ENCODE assay signal across 16 mouse cellular contexts in genomic region chr12:11311106-11311505, GRCm38 (mm10).
"Had no signal": no experiment of that assay in that cellular context is flagged by ENCODE, and none has a peak within 500 bp of the region (broad histone marks: within the 10 kb centered on the region; RNA-seq: fewer than 3 reads in every experiment).

No protein-coding gene starts in this region.

- H3K4me1 ChIP-seq: neural tube, embryonic 13.5 days; neural tube, embryonic 15.5 days; stomach, embryonic 15.5 days had no signal

- H3K4me2 ChIP-seq: neural tube, embryonic 13.5 days; neural tube, embryonic 15.5 days; stomach, embryonic 15.5 days had no signal

- H3K4me3 ChIP-seq: neural tube, embryonic 13.5 days; neural tube, embryonic 15.5 days; stomach, embryonic 15.5 days had no signal

- H3K27ac ChIP-seq: neural tube, embryonic 13.5 days; neural tube, embryonic 15.5 days; stomach, embryonic 15.5 days; stomach, postnatal 0 days had no signal

- H3K9me3 ChIP-seq: neural tube, embryonic 13.5 days; neural tube, embryonic 15.5 days; stomach, embryonic 15.5 days had no signal

- H3K9ac ChIP-seq: neural tube, embryonic 13.5 days; neural tube, embryonic 15.5 days; stomach, embryonic 15.5 days had no signal

- DNase-seq: retina, postnatal 1 day; right cerebral cortex, adult 18-20 months; right cerebral cortex, postnatal 14 days; right cerebral cortex, postnatal 25 days; right cerebral cortex, postnatal 4 days; spleen, adult 18-20 months; thymus, adult 18-20 months; thymus, adult 2 months; thymus, postnatal 14 days; thymus, postnatal 25 days; thymus, postnatal 36 days; thymus, postnatal 4 days had no signal

- H3K27me3 ChIP-seq: neural tube, embryonic 13.5 days; neural tube, embryonic 15.5 days; stomach, embryonic 15.5 days had no signal
